Mouse (Mus musculus) layer of hippocampus, postnatal 10 days (tissue): ENCODE results near the gene Dusp10. TPM values are rescaled to one million over a fixed set of nuclear protein-coding genes. Genes with fewer than 3 reads are reported as not detected.

Experiments
- DNase-seq, 2 experiments: peaks; one replicate each; pipeline ENCODE4 v3.0.0; 2021; ENCODE audit warnings: low spot score in 2 of 2
- total RNA-seq, 2 experiments: library from RNA; stranded (reverse); gene quantifications; 2 replicates each; pipeline ENCODE4 v1.2.3; 2021

The Dusp10 gene
- total RNA-seq, 2 experiments from 2014 or later, result 2.9 to 3.2 TPM

DNA sequence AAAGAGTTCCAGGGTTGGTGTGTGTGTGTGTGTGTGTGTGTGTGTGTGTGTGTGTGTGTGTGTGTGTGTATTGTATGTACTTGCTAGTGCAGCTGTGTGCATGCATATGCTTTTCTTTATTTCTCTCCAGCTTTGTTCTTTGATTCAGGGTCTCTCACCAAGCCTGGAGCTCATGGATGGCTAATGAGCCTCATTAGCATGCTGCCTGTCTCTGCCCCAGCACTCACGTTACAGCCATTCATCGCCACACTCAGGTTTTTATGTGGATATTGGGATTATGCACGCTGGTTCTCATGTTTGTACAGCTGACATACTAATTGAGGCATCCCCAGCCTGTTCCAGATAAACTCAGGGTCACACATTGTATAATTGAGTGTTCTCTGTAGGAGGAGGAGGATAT, 81.8 kb downstream of the Dusp10 start:
- DNase-seq, result no peak

DNA sequence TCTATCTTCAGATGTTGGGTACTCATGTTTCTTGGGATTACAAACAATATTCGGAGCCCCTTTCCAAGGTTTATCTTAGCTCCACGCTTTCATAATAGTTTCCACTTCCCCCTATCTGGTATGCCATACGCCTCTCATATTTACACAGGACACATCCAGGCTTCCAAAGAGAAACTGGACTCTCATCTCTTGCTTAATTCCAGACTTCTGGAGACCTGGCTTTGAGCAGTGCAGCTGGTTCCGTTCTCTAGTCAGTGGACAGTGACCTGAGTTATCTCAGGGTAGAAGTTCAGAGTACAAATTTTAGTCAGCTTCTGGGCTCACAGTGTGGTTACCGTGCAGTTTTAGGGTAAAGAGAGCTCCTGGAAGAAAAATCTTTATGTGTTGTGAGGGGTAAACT, 87.3 kb downstream of the Dusp10 start:
- no peak for DNase-seq

DNA sequence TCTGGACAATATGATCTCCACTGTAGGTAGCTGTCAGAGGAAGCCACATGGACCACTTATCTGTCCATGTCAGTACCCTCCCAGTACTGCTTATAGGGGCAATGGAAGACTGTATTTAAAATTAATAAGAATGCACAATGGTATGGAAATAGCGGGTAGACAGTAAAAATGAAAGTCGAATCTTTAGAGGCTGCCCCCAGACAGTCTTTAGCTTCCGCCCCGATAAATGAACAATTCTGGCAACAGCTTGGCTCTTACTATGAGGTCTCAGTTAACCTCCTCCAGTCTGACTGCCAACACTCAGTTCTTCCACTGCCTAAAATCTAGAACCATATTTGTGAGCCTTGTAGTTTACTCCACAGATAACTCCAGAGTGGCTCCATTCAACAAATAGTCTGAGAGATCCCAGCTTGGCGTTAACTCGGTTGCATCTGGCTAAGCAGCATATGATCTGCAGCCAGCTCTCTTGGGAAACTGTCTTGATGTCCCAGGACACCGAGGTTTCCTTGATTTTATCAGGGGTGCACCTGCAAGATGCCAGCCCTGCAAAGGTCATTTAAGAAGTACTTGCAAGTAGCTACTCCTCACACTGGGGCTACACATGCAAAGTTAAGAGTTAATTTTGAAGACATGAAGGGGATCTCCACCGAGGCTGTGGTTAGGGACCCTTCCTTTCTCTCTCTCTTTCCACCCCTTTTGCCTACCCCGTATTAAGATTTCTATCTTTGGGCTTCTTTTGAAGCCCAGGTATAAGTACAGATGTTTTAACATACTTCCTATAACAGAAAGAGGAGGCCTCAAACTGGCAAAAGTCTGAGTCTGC, 88.0 kb downstream of the Dusp10 start:
- DNase-seq, result no peak

DNA sequence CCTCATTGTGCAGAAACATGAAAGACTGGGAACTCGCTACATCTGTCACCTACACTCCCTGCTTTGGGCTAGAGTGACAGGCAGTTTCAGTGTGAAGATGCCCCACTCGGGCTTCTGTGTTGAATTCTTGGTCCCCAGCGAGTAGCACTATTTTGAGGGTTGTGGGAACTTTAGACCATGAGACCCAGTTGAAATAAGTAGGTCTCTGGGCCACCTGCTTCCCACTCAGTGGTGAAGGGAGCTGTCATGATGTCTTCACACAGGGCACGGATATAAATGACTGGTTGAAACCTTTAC, 88.6 kb downstream of the Dusp10 start:
- no peak for DNase-seq

DNA sequence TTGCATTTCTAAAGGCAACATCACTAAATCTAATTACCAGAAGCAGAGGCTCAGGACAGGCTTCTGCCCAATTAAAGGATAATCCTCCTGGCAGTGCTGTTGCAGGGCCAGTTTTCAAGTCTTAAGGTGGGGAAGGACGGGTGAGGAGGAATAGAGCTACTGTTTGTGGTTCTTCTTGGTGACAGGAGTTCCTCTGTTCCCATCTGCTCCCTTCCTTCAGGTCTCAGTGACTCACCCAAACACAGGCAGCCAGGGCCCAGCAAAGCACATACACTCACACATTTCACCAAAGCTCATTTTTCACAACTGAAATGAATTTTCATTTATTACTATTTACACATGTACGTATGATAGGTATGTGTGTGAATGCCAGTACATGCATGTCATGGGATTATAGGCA, 93.7 kb downstream of the Dusp10 start:
- DNase-seq, result no peak

DNA sequence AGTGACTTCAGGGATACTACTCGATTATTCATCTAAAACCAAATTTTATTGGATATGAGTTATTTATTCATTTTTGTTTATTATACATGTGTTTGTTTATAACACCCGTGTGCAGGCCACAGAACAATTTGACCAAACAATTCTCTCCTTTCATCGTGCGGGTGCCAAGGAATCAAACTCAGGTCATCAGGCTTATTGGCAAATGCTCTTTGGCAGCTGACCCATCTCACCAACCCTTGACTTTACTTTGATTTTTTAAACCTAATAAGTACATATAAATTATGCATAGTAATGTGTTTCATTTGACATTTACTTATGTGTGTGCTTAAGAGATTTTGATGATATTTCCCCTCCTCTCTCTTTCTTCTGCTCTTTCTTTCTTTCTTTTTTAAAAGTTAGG, 94.3 kb downstream of the Dusp10 start:
- no peak for DNase-seq

DNA sequence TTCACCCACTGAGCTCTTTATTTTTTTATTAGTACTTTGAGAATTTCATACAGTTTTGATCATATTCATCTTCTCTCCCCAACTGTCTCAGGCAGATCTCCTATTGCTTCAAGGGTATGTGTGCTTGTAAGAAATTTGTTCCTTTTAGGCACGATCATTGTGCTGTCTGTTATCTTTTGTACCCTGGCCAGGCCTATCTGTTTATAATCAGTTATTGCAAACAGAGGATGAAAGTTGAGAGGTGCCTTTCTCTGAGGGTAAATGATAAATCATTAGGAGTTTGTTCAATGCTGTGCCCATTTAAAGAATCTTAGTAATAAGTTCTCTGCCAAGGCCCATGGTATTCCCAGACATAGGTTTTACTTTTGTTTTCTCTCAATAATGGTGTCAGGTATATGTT, 95.2 kb downstream of the Dusp10 start:
- DNase-seq, result no peak

DNA sequence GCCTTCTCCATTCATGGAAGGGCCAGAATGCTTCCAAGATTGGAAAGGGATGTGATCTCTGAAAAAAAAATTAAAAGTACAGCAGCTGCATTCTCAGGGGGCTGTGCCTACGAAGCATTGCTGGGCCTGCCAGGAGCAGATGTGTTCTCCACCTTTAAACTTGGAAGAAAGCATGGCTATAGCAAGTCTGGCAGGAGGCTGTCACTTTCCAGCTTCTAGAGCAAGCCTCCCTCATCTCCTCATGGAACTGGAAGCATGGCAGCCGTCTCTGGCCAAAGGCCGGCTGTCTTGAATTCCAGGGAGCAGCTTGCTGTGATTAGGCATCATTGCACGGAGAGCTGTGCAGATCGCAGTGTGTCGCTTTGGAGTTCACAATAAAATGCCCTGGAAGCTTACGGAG, 104.5 kb downstream of the Dusp10 start:
- DNase-seq, result no peak

DNA sequence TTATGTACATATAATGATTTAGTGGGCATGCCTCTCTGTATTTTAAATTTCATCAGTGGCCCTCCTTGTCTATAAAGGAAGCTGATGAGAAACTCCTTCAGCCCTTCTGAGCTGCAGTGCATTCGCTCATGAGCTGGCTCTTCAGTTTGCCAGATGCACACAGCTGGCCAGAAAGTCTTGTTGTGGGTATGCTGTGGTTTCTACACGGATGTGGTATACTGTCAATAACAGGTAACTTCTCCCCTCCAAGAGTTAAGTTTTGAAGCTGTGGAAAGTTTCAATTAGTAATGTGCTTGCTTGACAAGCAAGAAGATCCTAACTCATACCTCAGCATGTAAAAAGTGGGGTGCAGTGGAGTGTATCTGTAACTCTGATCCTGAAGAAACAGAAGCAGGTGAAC, 104.9 kb downstream of the Dusp10 start:
- no peak for DNase-seq

DNA sequence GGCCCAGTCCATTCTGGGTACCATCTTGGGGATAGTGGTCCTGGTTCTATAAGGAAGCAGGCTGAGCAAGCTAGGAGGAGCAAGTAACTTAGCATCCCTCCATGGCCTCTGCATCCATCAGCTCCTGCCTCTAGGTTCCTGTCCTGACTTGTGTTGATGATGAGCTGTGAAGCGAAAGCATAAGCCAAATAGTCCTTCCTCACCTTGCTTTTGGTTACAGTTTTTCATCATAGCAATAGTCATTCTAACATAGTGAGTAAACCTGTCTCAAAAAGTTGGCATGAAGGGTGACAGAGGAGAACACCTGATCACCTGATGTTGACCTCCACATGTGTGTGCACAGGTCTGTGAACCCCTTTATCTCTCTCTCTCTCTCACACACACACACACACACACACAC, 105.5 kb downstream of the Dusp10 start:
- no peak for DNase-seq

Other genes starting within 250 kb of the Dusp10 start
- gene 1700056E22Rik, start 21.0 kb downstream of the Dusp10 start, total RNA-seq, result under 1 TPM in 1 of 2 experiments, not detected in 1; 0.36 TPM